Mouse (Mus musculus): ENCODE results near the gene Foxred1.

GRCm38 (mm10) chr9:35238915-35239571, 28.2 kb upstream of the Foxred1 start:
- TF ChIP-seq CTCF (IDR thresholded peaks at IDR 0.05; ENCODE audit: low read depth, low read length) (no peak), POLR2A (IDR thresholded peaks at IDR 0.05; ENCODE audit: extremely low read depth, insufficient read depth, low read length) (no peak)

All from liver, adult 2 months (tissue).